Mouse (Mus musculus): ENCODE data around the gene Plxnb2. TPM values are rescaled to one million over a fixed set of nuclear protein-coding genes. Genes with fewer than 3 reads are reported as not detected.

Plxnb2 gene
- polyA plus RNA-seq, 1 experiment = 210 TPM

- WGBS = 39% methylated on average over 10 of the region's 10 CpGs
- no peak for DNase-seq
- H3K4me1 ChIP-seq (ENCODE audit: control insufficient read depth, insufficient read depth, low read length) = peaks cover 22% of the 10 kb centered on the region
- no peak for TF ChIP-seq CTCF (IDR thresholded peaks at IDR 0.05; ENCODE audit: insufficient read depth, low read length)
- no peak for TF ChIP-seq POLR2A (IDR thresholded peaks at IDR 0.05; ENCODE audit: borderline replicate concordance, extremely low read depth, low read depth, low read length)
- H3K4me3 ChIP-seq (replicated peaks; ENCODE audit: extremely low read depth, low read depth, low read length) = no peak overlapping the region
Measured at GRCm38 (mm10) chr15:89181561-89182270, 1.1 kb upstream of the Plxnb2 start.

GRCm38 (mm10) chr15:89180081-89180541 is 477 bp downstream of the Plxnb2 start:
- peak overlapping the region; percentile 58 for H3K4me3 ChIP-seq (replicated peaks; ENCODE audit: extremely low read depth, low read depth, low read length)
- peaks cover 23% of the 10 kb centered on the region for H3K4me1 ChIP-seq (ENCODE audit: control insufficient read depth, insufficient read depth, low read length)
- WGBS = 1% methylated on average over 26 of the region's 26 CpGs
- TF ChIP-seq POLR2A (IDR thresholded peaks at IDR 0.05; ENCODE audit: borderline replicate concordance, extremely low read depth, low read depth, low read length) = no peak
- no peak for TF ChIP-seq CTCF (IDR thresholded peaks at IDR 0.05; ENCODE audit: insufficient read depth, low read length)
- peak; percentile 60 for DNase-seq

GRCm38 (mm10) chr15:89179630-89179964 is 991 bp downstream of the Plxnb2 start:
- DNase-seq = no peak
- no peak for TF ChIP-seq POLR2A (IDR thresholded peaks at IDR 0.05; ENCODE audit: borderline replicate concordance, extremely low read depth, low read depth, low read length)
- no peak for TF ChIP-seq CTCF (IDR thresholded peaks at IDR 0.05; ENCODE audit: insufficient read depth, low read length)
- Histone ChIP-seq H3K4me1 (ENCODE audit: control insufficient read depth, insufficient read depth, low read length) (peaks cover 23% of the 10 kb centered on the region), H3K4me3 (replicated peaks; ENCODE audit: extremely low read depth, low read depth, low read length) (peak overlapping the region; percentile 58)
- 6% methylated on average over 6 of the region's 6 CpGs for WGBS

GRCm38 (mm10) chr15:89178954-89179629 is 1.5 kb downstream of the Plxnb2 start:
- H3K4me3 ChIP-seq (replicated peaks; ENCODE audit: extremely low read depth, low read depth, low read length) = peak overlapping the region; percentile 58
- WGBS = 9% methylated on average over 16 of the region's 16 CpGs
- H3K4me1 ChIP-seq (ENCODE audit: control insufficient read depth, insufficient read depth, low read length) = peaks cover 23% of the 10 kb centered on the region
- DNase-seq = peak; percentile 76
- TF ChIP-seq POLR2A (IDR thresholded peaks at IDR 0.05; ENCODE audit: borderline replicate concordance, extremely low read depth, low read depth, low read length) (peak; percentile 57; the same call in 1 of the 2 replicates), CTCF (IDR thresholded peaks at IDR 0.05; ENCODE audit: insufficient read depth, low read length) (no peak)

GRCm38 (mm10) chr15:89178260-89178860 is 2.2 kb downstream of the Plxnb2 start:
- WGBS = 47% methylated on average over 7 of the region's 7 CpGs
- no peak for DNase-seq
- no peak for TF ChIP-seq POLR2A (IDR thresholded peaks at IDR 0.05; ENCODE audit: borderline replicate concordance, extremely low read depth, low read depth, low read length)
- TF ChIP-seq CTCF (IDR thresholded peaks at IDR 0.05; ENCODE audit: insufficient read depth, low read length) = no peak
- peaks cover 28% of the 10 kb centered on the region for H3K4me1 ChIP-seq (ENCODE audit: control insufficient read depth, insufficient read depth, low read length)
- H3K4me3 ChIP-seq (replicated peaks; ENCODE audit: extremely low read depth, low read depth, low read length) = peak overlapping the region; percentile 14

- no peak for DNase-seq
- H3K4me3 ChIP-seq (replicated peaks; ENCODE audit: extremely low read depth, low read depth, low read length) = no peak overlapping the region
- H3K4me1 ChIP-seq (ENCODE audit: control insufficient read depth, insufficient read depth, low read length) = peaks cover 29% of the 10 kb centered on the region
- TF ChIP-seq POLR2A (IDR thresholded peaks at IDR 0.05; ENCODE audit: borderline replicate concordance, extremely low read depth, low read depth, low read length) (no peak), CTCF (IDR thresholded peaks at IDR 0.05; ENCODE audit: insufficient read depth, low read length) (no peak)
- WGBS = 32% methylated on average over 4 of the region's 4 CpGs
Measured at GRCm38 (mm10) chr15:89177576-89178259, 2.9 kb downstream of the Plxnb2 start.

GRCm38 (mm10) chr15:89177121-89177520 is 3.5 kb downstream of the Plxnb2 start:
- peak; percentile 96 for DNase-seq
- no peak overlapping the region for H3K4me3 ChIP-seq (replicated peaks; ENCODE audit: extremely low read depth, low read depth, low read length)
- WGBS = 3% methylated on average over 5 of the region's 5 CpGs
- TF ChIP-seq POLR2A (IDR thresholded peaks at IDR 0.05; ENCODE audit: borderline replicate concordance, extremely low read depth, low read depth, low read length) (no peak), CTCF (IDR thresholded peaks at IDR 0.05; ENCODE audit: insufficient read depth, low read length) (no peak)
- H3K4me1 ChIP-seq (ENCODE audit: control insufficient read depth, insufficient read depth, low read length) = peaks cover 28% of the 10 kb centered on the region

GRCm38 (mm10) chr15:89175411-89176155 is 5.0 kb downstream of the Plxnb2 start:
- 39% methylated on average over 13 of the region's 13 CpGs for WGBS
- no peak for DNase-seq
- TF ChIP-seq CTCF (IDR thresholded peaks at IDR 0.05; ENCODE audit: insufficient read depth, low read length) (no peak), POLR2A (IDR thresholded peaks at IDR 0.05; ENCODE audit: borderline replicate concordance, extremely low read depth, low read depth, low read length) (no peak)
- Histone ChIP-seq H3K4me3 (replicated peaks; ENCODE audit: extremely low read depth, low read depth, low read length) (no peak overlapping the region), H3K4me1 (ENCODE audit: control insufficient read depth, insufficient read depth, low read length) (peaks cover 30% of the 10 kb centered on the region)

All from lung, adult 2 months (tissue).